Mouse (Mus musculus): ENCODE data around the gene Pctp. TPM values are rescaled to one million over a fixed set of nuclear protein-coding genes. Genes with fewer than 3 reads are reported as not detected.

Gene Pctp
- polyA plus RNA-seq, 1 experiment from 2014 or later: 1.9 TPM

DNA sequence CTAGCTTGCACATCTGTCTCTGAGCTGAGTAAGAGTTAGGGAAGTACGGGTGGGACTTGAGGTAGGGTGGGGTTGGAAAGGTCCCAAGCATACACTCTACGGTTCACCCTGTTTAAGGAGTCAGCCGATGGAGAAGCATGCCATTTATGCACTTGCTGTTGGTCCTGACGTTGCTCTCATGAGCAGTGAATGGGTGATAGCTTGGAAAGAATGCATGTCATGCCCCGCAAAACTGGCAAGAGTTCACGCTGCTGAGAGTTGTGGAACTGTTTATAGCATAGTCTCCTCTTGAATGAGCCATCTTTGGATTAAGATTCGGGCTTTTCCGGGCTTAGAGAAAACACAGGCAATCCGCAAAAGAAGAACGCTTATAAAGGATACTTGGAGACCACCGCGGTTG lies 32.0 kb upstream of the Pctp start:
- WGBS: 86% methylated on average over 12 of the region's 12 CpGs

DNA sequence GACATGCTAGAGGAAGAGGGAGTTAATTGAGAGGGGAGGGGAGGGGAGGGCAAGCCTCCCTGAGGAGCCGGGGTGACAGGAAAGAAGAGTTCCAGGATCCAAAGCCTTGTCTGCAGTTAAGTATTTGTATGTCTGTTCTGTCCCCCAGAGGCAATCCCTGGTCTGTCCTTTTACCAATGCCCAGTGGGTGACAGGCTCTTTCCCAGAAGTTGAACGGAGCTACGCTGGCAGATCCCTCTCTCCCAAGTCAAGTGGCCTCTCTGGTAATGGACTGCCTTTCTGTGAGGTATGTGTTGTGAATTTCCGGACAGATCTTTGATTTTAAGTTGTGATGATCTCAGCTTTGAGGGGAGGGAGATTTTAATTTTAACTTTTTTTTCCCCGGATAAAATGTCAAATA lies 30.7 kb upstream of the Pctp start:
- 0 out of 2 replicates have a peak, but pooled peaks cover 6% of the 10 kb centered on the region for H3K9me3 ChIP-seq (ENCODE audit: control insufficient read depth, low read length)
- H3K4me1 ChIP-seq (ENCODE audit: control insufficient read depth, insufficient read depth, low read length): peaks cover 30% of the 10 kb centered on the region
- no peaks in the 10 kb centered on the region for H3K27me3 ChIP-seq (replicated peaks; ENCODE audit: control insufficient read depth, insufficient read depth, low read length)
- 28% methylated on average over 5 of the region's 5 CpGs for WGBS
- H3K9ac ChIP-seq (ENCODE audit: low read depth, low read length): peak overlapping the region; percentile 38
- H3K4me3 ChIP-seq (ENCODE audit: low read depth, low read length): peak overlapping the region; percentile 47
- ATAC-seq (ENCODE audit: low read depth) (no peak), DNase-seq (ENCODE audit: low spot score) (no peak)
- peaks cover 25% of the 10 kb centered on the region for H3K36me3 ChIP-seq (ENCODE audit: control insufficient read depth, insufficient read depth, low read length)
- H3K4me2 ChIP-seq (ENCODE audit: low read depth, low read length): peak overlapping the region; percentile 67
- no peak overlapping the region for H3K27ac ChIP-seq (replicated peaks; ENCODE audit: low read depth, low read length)

More for the DNA sequence above, 32.0 kb upstream of the Pctp start:
- Histone ChIP-seq H3K4me3 (ENCODE audit: low read depth, low read length) (no peak overlapping the region), H3K27ac (replicated peaks; ENCODE audit: low read depth, low read length) (no peak overlapping the region), H3K36me3 (ENCODE audit: control insufficient read depth, insufficient read depth, low read length) (peaks cover 25% of the 10 kb centered on the region), H3K9me3 (ENCODE audit: control insufficient read depth, low read length) (0 out of 2 replicates have a peak, but pooled peaks cover 6% of the 10 kb centered on the region), H3K4me2 (ENCODE audit: low read depth, low read length) (no peak overlapping the region), H3K27me3 (replicated peaks; ENCODE audit: control insufficient read depth, insufficient read depth, low read length) (no peaks in the 10 kb centered on the region), H3K4me1 (ENCODE audit: control insufficient read depth, insufficient read depth, low read length) (peaks cover 26% of the 10 kb centered on the region), H3K9ac (ENCODE audit: low read depth, low read length) (no peak overlapping the region)
- DNase-seq (ENCODE audit: low spot score): no peak
- no peak for ATAC-seq (ENCODE audit: low read depth)

DNA sequence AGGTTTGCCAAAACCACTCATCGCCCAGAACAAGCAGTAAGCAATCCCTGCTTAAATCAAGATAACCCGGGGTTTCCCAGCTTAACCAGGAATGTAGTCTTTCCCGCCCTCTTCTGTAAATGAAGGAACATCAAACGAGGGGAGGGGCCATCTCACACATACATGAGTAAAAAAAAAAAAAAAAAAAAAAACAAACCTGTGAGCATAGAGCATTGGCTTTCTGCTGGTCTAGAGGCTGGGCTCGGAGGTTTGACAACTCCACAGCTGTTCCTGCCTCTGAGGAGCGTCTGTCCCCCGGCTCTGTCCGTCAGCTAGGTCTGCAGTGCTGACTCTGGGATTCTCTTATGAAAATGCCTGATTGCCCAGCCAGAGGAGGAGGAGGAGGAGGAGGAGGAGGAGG lies 30.1 kb upstream of the Pctp start:
- Histone ChIP-seq H3K36me3 (ENCODE audit: control insufficient read depth, insufficient read depth, low read length) (peaks cover 25% of the 10 kb centered on the region), H3K4me3 (ENCODE audit: low read depth, low read length) (peak overlapping the region; percentile 47), H3K27me3 (replicated peaks; ENCODE audit: control insufficient read depth, insufficient read depth, low read length) (no peaks in the 10 kb centered on the region), H3K4me2 (ENCODE audit: low read depth, low read length) (peak overlapping the region; percentile 67), H3K27ac (replicated peaks; ENCODE audit: low read depth, low read length) (no peak overlapping the region), H3K9me3 (ENCODE audit: control insufficient read depth, low read length) (0 out of 2 replicates have a peak, but pooled peaks cover 6% of the 10 kb centered on the region), H3K4me1 (ENCODE audit: control insufficient read depth, insufficient read depth, low read length) (peaks cover 31% of the 10 kb centered on the region), H3K9ac (ENCODE audit: low read depth, low read length) (peak overlapping the region; percentile 38)
- DNase-seq (ENCODE audit: low spot score) (peak; percentile 42), ATAC-seq (ENCODE audit: low read depth) (no peak)
- 13% methylated on average over 8 of the region's 8 CpGs for WGBS

DNA sequence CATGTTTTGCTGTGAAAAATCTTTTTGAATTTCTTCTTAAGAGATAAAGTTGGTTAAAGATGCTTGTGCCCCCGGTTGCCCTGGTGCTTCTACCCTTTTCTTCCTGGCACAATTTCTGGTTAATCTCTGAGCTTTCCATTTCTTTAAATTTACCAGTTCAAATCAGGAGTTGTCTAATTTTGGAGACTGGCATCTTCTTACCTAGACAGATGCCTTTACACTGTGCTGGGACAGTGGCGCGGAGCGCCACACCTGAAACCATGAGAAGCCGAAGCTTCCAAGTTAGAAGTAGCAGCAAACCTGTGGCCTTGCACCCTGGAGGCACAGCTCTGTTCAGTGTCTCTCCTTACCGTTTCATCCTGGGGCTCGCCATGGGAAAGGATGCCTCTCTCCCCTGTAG lies 28.4 kb upstream of the Pctp start:
- Histone ChIP-seq H3K4me2 (ENCODE audit: low read depth, low read length) (peak overlapping the region; percentile 67), H3K36me3 (ENCODE audit: control insufficient read depth, insufficient read depth, low read length) (peaks cover 14% of the 10 kb centered on the region), H3K27me3 (replicated peaks; ENCODE audit: control insufficient read depth, insufficient read depth, low read length) (no peaks in the 10 kb centered on the region), H3K4me1 (ENCODE audit: control insufficient read depth, insufficient read depth, low read length) (peaks cover 48% of the 10 kb centered on the region), H3K9ac (ENCODE audit: low read depth, low read length) (peak overlapping the region; percentile 66), H3K4me3 (ENCODE audit: low read depth, low read length) (peak overlapping the region; percentile 47), H3K27ac (replicated peaks; ENCODE audit: low read depth, low read length) (peak overlapping the region; percentile 75), H3K9me3 (ENCODE audit: control insufficient read depth, low read length) (no peaks in the 10 kb centered on the region)
- no peak for ATAC-seq (ENCODE audit: low read depth)
- whole genome bisulfite sequencing: 20% methylated on average over 7 of the region's 7 CpGs
- no peak for DNase-seq (ENCODE audit: low spot score)

DNA sequence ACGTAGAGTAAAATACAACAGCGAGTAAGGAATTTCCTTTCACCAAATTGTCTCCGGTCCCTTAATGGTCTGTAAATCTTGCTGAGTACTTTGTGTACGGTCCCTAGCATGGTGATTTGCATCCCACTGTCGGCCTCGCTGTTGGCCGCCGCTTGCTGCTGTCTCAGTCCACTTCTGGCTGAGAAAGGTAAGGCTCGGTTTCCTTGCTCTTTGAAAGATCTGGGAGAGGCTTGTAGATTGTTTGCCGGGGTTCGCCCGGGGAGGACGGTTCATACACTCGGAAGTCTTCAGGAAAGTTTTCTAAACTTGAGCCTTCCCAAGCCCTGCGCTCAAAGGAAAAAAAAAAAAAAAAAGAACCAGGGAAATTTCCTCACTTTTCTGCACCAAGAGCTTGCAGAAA lies 27.9 kb upstream of the Pctp start:
- Histone ChIP-seq H3K4me3 (ENCODE audit: low read depth, low read length) (peak overlapping the region; percentile 47), H3K9me3 (ENCODE audit: control insufficient read depth, low read length) (no peaks in the 10 kb centered on the region), H3K4me2 (ENCODE audit: low read depth, low read length) (peak overlapping the region; percentile 67), H3K27ac (replicated peaks; ENCODE audit: low read depth, low read length) (peak overlapping the region; percentile 75), H3K4me1 (ENCODE audit: control insufficient read depth, insufficient read depth, low read length) (peaks cover 53% of the 10 kb centered on the region), H3K9ac (ENCODE audit: low read depth, low read length) (peak overlapping the region; percentile 66), H3K36me3 (ENCODE audit: control insufficient read depth, insufficient read depth, low read length) (peaks cover 10% of the 10 kb centered on the region), H3K27me3 (replicated peaks; ENCODE audit: control insufficient read depth, insufficient read depth, low read length) (no peaks in the 10 kb centered on the region)
- WGBS: 1% methylated on average over 15 of the region's 15 CpGs
- peak; percentile 56; the same call in 1 of the 2 replicates for ATAC-seq (ENCODE audit: low read depth)
- peak; percentile 93 for DNase-seq (ENCODE audit: low spot score)

DNA sequence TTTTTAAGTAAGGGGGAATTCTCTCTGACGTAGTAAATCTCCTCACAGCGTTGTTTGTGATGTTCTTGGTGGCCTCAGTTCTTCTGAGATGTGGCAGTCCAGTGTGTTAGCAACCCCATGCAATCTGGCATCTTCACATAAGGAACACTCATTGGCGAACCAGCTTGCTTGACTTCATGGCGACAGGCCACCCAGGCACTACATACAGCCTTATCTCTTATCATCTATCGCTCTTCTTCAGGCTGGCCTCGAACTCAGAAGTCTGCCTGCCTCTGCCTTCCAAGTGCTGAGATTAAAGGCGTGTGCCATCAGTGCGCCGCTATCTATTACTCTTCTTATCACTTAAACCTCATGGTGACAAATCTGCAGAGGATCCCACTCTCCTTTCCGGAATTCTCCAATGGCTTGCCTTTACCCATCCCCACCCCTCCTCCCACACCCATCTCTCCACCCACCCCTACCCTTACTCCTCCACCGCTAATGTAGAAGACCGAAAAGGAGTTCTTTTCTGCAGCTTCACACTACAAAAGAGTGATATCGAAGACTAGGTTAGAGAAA lies 27.2 kb upstream of the Pctp start, which contains the start of gene Tmem100:
TSS of gene Tmem100 (plus strand) at position 508 of the 558 bp plus-strand sequence.
- 46% methylated on average over 13 of the region's 13 CpGs for WGBS
- ATAC-seq (ENCODE audit: low read depth) (no peak), DNase-seq (ENCODE audit: low spot score) (no peak)
- peak within 1 kb of the TSS; percentile 67 for H3K4me2 ChIP-seq (ENCODE audit: low read depth, low read length)
- H3K27me3 ChIP-seq (replicated peaks; ENCODE audit: control insufficient read depth, insufficient read depth, low read length): no peaks in the 10 kb centered on the region
- peaks cover 53% of the 10 kb centered on the region for H3K4me1 ChIP-seq (ENCODE audit: control insufficient read depth, insufficient read depth, low read length)
- 0 out of 2 replicates have a peak, but pooled peaks cover 3% of the 10 kb centered on the region for H3K36me3 ChIP-seq (ENCODE audit: control insufficient read depth, insufficient read depth, low read length)
- H3K27ac ChIP-seq (replicated peaks; ENCODE audit: low read depth, low read length): peak within 1 kb of the TSS; percentile 75
- no peaks in the 10 kb centered on the region for H3K9me3 ChIP-seq (ENCODE audit: control insufficient read depth, low read length)
- peak within 1 kb of the TSS; percentile 66 for H3K9ac ChIP-seq (ENCODE audit: low read depth, low read length)
- H3K4me3 ChIP-seq (ENCODE audit: low read depth, low read length): peak within 1 kb of the TSS; percentile 47

DNA sequence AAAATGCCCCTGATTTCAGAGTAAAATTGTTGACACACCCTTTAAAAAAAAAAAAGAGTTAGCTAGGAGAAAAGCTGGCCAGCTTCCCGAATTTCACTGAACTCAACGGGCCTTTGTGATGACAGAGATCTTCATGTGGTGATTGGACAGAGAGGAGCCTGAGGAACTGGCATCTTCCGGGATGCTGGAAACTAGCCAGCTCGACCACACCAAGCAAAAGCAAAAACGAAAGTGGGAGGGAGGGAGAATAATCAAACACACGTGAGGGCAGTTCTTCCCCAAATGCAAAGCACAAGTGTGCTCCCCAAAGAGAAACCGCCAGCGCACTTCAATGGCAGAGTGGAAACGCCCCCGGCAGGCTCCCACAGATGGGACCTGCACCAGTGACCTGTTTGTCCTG lies 26.7 kb upstream of the Pctp start:
- H3K27ac ChIP-seq (replicated peaks; ENCODE audit: low read depth, low read length): peak overlapping the region; percentile 75

DNA sequence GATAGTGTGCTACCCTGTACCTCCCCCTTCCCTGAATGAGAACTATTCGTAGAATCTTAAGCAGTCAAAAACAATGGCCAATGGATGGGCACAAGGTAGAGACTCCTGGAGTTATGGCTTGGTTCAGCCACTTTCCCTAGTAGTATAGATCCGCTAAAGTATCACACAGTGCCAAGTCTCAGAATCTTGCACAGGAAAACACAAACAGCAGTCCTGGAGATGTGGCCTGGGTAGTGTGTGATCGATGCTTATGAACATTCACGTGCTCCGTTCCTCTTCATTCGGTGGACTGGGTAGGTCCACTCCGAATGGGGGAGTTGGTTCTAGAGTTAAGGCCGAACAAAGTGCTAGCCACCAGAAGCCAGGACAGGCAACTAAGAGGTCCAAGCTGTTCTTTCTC lies 26.1 kb upstream of the Pctp start:
- no peak overlapping the region; the same call in 1 of the 2 replicates for H3K4me2 ChIP-seq (ENCODE audit: low read depth, low read length)
- 75% methylated on average over 8 of the region's 8 CpGs for WGBS
- H3K4me3 ChIP-seq (ENCODE audit: low read depth, low read length): no peak overlapping the region
- peaks cover 53% of the 10 kb centered on the region for H3K4me1 ChIP-seq (ENCODE audit: control insufficient read depth, insufficient read depth, low read length)
- no peaks in the 10 kb centered on the region for H3K9me3 ChIP-seq (ENCODE audit: control insufficient read depth, low read length)
- H3K27me3 ChIP-seq (replicated peaks; ENCODE audit: control insufficient read depth, insufficient read depth, low read length): no peaks in the 10 kb centered on the region
- peak overlapping the region; percentile 75 for H3K27ac ChIP-seq (replicated peaks; ENCODE audit: low read depth, low read length)
- no peak for ATAC-seq (ENCODE audit: low read depth)
- no peak overlapping the region for H3K9ac ChIP-seq (ENCODE audit: low read depth, low read length)
- no peak for DNase-seq (ENCODE audit: low spot score)
- H3K36me3 ChIP-seq (ENCODE audit: control insufficient read depth, insufficient read depth, low read length): no peaks in the 10 kb centered on the region

More for the DNA sequence above, 26.7 kb upstream of the Pctp start:
- Histone ChIP-seq H3K36me3 (ENCODE audit: control insufficient read depth, insufficient read depth, low read length) (no peaks in the 10 kb centered on the region), H3K9me3 (ENCODE audit: control insufficient read depth, low read length) (no peaks in the 10 kb centered on the region), H3K4me2 (ENCODE audit: low read depth, low read length) (peak overlapping the region; percentile 67), H3K4me1 (ENCODE audit: control insufficient read depth, insufficient read depth, low read length) (peaks cover 53% of the 10 kb centered on the region), H3K27me3 (replicated peaks; ENCODE audit: control insufficient read depth, insufficient read depth, low read length) (no peaks in the 10 kb centered on the region), H3K4me3 (ENCODE audit: low read depth, low read length) (peak overlapping the region; percentile 47), H3K9ac (ENCODE audit: low read depth, low read length) (no peak overlapping the region)
- ATAC-seq (ENCODE audit: low read depth) (peak; percentile 36; the same call in 1 of the 2 replicates), DNase-seq (ENCODE audit: low spot score) (peak; percentile 94)
- WGBS: 14% methylated on average over 10 of the region's 10 CpGs

DNA sequence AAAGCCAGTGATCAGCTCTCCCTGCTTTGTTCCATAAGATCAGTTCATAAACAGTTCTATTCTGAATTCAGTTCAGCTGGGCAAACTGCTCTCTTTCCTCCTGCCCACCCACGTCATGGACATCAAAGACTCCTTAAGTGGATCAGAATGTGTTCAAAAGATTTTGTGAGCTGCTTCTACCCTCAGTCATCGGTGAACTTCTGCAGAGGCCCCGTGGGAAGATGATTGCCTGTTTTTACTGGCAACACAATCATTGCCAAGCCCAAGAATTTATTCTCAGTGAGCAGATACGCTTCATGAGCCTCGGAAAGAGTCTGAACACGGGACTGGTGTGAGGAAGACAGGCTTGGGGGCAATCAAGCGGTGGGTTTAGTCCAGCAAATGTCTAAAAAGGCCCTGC lies 24.5 kb upstream of the Pctp start:
- peak; percentile 75 for DNase-seq (ENCODE audit: low spot score)
- Histone ChIP-seq H3K9ac (ENCODE audit: low read depth, low read length) (no peak overlapping the region), H3K4me2 (ENCODE audit: low read depth, low read length) (no peak overlapping the region), H3K4me3 (ENCODE audit: low read depth, low read length) (no peak overlapping the region), H3K27me3 (replicated peaks; ENCODE audit: control insufficient read depth, insufficient read depth, low read length) (no peaks in the 10 kb centered on the region), H3K4me1 (ENCODE audit: control insufficient read depth, insufficient read depth, low read length) (peaks cover 48% of the 10 kb centered on the region), H3K27ac (replicated peaks; ENCODE audit: low read depth, low read length) (peak overlapping the region; percentile 50; the same call in 1 of the 2 replicates), H3K36me3 (ENCODE audit: control insufficient read depth, insufficient read depth, low read length) (no peaks in the 10 kb centered on the region), H3K9me3 (ENCODE audit: control insufficient read depth, low read length) (no peaks in the 10 kb centered on the region)
- WGBS: 25% methylated on average over 7 of the region's 7 CpGs
- ATAC-seq (ENCODE audit: low read depth): no peak
